Mouse (Mus musculus) neural tube, embryonic 11.5 days (tissue): ENCODE measurements around the gene AC109138.7. TPM values are rescaled to one million over a fixed set of nuclear protein-coding genes. Genes with fewer than 3 reads are reported as not detected.

Experiments used
- ATAC-seq: fragments of 200-750 bp; cut with Nextera tagmentation; 2 replicates; pipeline ENCODE4 v1.8.0; 2017; ENCODE audit warnings: moderate number of reproducible peaks, mild to moderate bottlenecking, moderate TSS enrichment, moderate library complexity; ENCODE audit not compliant: insufficient read depth, low FRiP score, low TSS enrichment
- DNase-seq: peaks from one replicate; pipeline ENCODE4 v3.0.0-alpha.2; 2015; ENCODE audit warnings: low spot score
- H3K27ac ChIP-seq: fragments of 300-500 bp; sonication (generic); 2 replicates; pipeline ENCODE4 v1.5.1; 2014; ENCODE audit warnings: low read depth, mild to moderate bottlenecking, low read length
- H3K27me3 ChIP-seq: fragments of 300-500 bp; sonication (generic); 2 replicates; pipeline ENCODE4 v1.6.1; 2014; ENCODE audit warnings: mild to moderate bottlenecking, low read length, mixed read lengths; ENCODE audit not compliant: control insufficient read depth, insufficient read depth
- H3K36me3 ChIP-seq: fragments of 300-500 bp; sonication (generic); 2 replicates; pipeline ENCODE4 v1.6.1; 2014; ENCODE audit warnings: mild to moderate bottlenecking, low read length, moderate library complexity, mixed read lengths; ENCODE audit not compliant: control insufficient read depth, insufficient read depth
- H3K4me1 ChIP-seq: fragments of 300-500 bp; sonication (generic); 2 replicates; pipeline ENCODE4 v1.6.1; 2014; ENCODE audit warnings: low read length, mixed read lengths; ENCODE audit not compliant: control insufficient read depth, insufficient read depth
- H3K4me2 ChIP-seq: fragments of 300-500 bp; sonication (generic); 2 replicates; pipeline ENCODE4 v1.6.1; 2014; ENCODE audit warnings: low read depth, mild to moderate bottlenecking, moderate library complexity
- H3K4me3 ChIP-seq: fragments of 300-500 bp; sonication (generic); 2 replicates; pipeline ENCODE4 v1.5.1; 2014; ENCODE audit warnings: low read depth, low read length
- H3K9ac ChIP-seq: fragments of 300-500 bp; sonication (generic); 2 replicates; pipeline ENCODE4 v1.6.1; 2014; ENCODE audit warnings: mild to moderate bottlenecking, low read length
- H3K9me3 ChIP-seq: fragments of 300-500 bp; sonication (generic); 2 replicates; pipeline ENCODE4 v1.6.1; 2016; ENCODE audit warnings: low read length; ENCODE audit not compliant: control insufficient read depth
- WGBS: fragments of 180-500 bp; shearing (Covaris S2); extraction: QIAGEN DNeasy Blood & Tissue Kit; methylation state at CpG from one replicate; pipeline ENCODE4 v1.1.7; 2014; 5-methylcytosine and 5-hydroxymethylcytosine counted together
- polyA plus RNA-seq: library from polyadenylated mRNA; unstranded; fragments of >200 nt; fragmentation: Nextera tagmentation; extraction: Ambion mirVana; gene quantifications from 2 replicates; pipeline ENCODE4 v1.2.1, GENCODE M21; 2014

The AC109138.7 gene
- not detected in 2 replicates for polyA plus RNA-seq

- Histone ChIP-seq H3K4me3 (peak within 1 kb of the TSS; percentile 59), H3K4me1 (peaks cover 8% of the 10 kb centered on the region), H3K36me3 (no peaks in the 10 kb centered on the region), H3K9me3 (no peaks in the 10 kb centered on the region), H3K4me2 (peak within 1 kb of the TSS; percentile 97), H3K27me3 (peaks cover 50% of the 10 kb centered on the region), H3K9ac (peak within 1 kb of the TSS; percentile 65), H3K27ac (no peak within 1 kb of the TSS)
- ATAC-seq (peak; percentile 50), DNase-seq (peak; percentile 59)
- under 1% methylated on average over 49 of the region's 49 CpGs for WGBS
Measured at GRCm38 (mm10) chr19:4214071-4214770, at the start of gene AC109138.7, which contains the start of gene Clcf1. Gene AC109138.7, plus strand, starts transcription at chr19:4214357. Gene Clcf1, plus strand, starts transcription at chr19:4214238.

- no peak overlapping the region for H3K9ac ChIP-seq
- WGBS = 79% methylated on average over 2 of the region's 2 CpGs
- H3K27me3 ChIP-seq = no peaks in the 10 kb centered on the region
- H3K36me3 ChIP-seq = no peaks in the 10 kb centered on the region
- no peaks in the 10 kb centered on the region for H3K9me3 ChIP-seq
- ATAC-seq (no peak), DNase-seq (no peak)
- H3K4me3 ChIP-seq = no peak overlapping the region
- H3K4me1 ChIP-seq = peaks cover 8% of the 10 kb centered on the region
- H3K4me2 ChIP-seq = no peak overlapping the region
- H3K27ac ChIP-seq = no peak overlapping the region
Measured at GRCm38 (mm10) chr19:4164721-4165120, 49.4 kb upstream of the AC109138.7 start.

- ATAC-seq (no peak), DNase-seq (no peak)
- Histone ChIP-seq H3K4me1 (peaks cover 13% of the 10 kb centered on the region), H3K27ac (no peak overlapping the region), H3K36me3 (no peaks in the 10 kb centered on the region), H3K4me3 (no peak overlapping the region), H3K9ac (no peak overlapping the region), H3K27me3 (no peaks in the 10 kb centered on the region), H3K4me2 (no peak overlapping the region), H3K9me3 (no peaks in the 10 kb centered on the region)
- 76% methylated on average over 9 of the region's 9 CpGs for WGBS
Measured at GRCm38 (mm10) chr19:4166678-4167476, 47.3 kb upstream of the AC109138.7 start.

GRCm38 (mm10) chr19:4169378-4169784, 44.8 kb upstream of the AC109138.7 start:
- Histone ChIP-seq H3K4me3 (peak overlapping the region; percentile 32), H3K4me2 (peak overlapping the region; percentile 60), H3K4me1 (peaks cover 5% of the 10 kb centered on the region; the same call in 1 of the 2 replicates), H3K9ac (peak overlapping the region; percentile 63), H3K27me3 (no peaks in the 10 kb centered on the region), H3K36me3 (no peaks in the 10 kb centered on the region), H3K9me3 (no peaks in the 10 kb centered on the region), H3K27ac (peak overlapping the region; percentile 76)
- ATAC-seq (peak; percentile 92), DNase-seq (peak; percentile 100)
- WGBS = 0% methylated on average over 43 of the region's 43 CpGs

GRCm38 (mm10) chr19:4169810-4170209, 44.3 kb upstream of the AC109138.7 start:
- H3K9me3 ChIP-seq = no peaks in the 10 kb centered on the region
- peak overlapping the region; percentile 32 for H3K4me3 ChIP-seq
- H3K9ac ChIP-seq = peak overlapping the region; percentile 63
- no peaks in the 10 kb centered on the region for H3K27me3 ChIP-seq
- 13% methylated on average over 26 of the region's 27 CpGs for WGBS
- H3K36me3 ChIP-seq = no peaks in the 10 kb centered on the region
- ATAC-seq (peak; percentile 61), DNase-seq (no peak)
- H3K27ac ChIP-seq = peak overlapping the region; percentile 76
- H3K4me1 ChIP-seq = peaks cover 5% of the 10 kb centered on the region; the same call in 1 of the 2 replicates
- peak overlapping the region; percentile 60 for H3K4me2 ChIP-seq

- DNase-seq = no peak
- Histone ChIP-seq H3K4me2 (no peak overlapping the region), H3K27ac (no peak overlapping the region), H3K4me1 (peaks cover 10% of the 10 kb centered on the region; the same call in 1 of the 2 replicates), H3K27me3 (no peaks in the 10 kb centered on the region), H3K4me3 (no peak overlapping the region), H3K9me3 (no peaks in the 10 kb centered on the region), H3K36me3 (no peaks in the 10 kb centered on the region), H3K9ac (no peak overlapping the region)
- no peak for ATAC-seq
- 90% methylated on average over 10 of the region's 10 CpGs for WGBS
Measured at GRCm38 (mm10) chr19:4170723-4171392, 43.3 kb upstream of the AC109138.7 start.

GRCm38 (mm10) chr19:4171393-4172290, 42.5 kb upstream of the AC109138.7 start:
- no peaks in the 10 kb centered on the region for H3K36me3 ChIP-seq
- H3K4me1 ChIP-seq = peaks cover 10% of the 10 kb centered on the region; the same call in 1 of the 2 replicates
- no peak overlapping the region for H3K4me2 ChIP-seq
- no peaks in the 10 kb centered on the region for H3K27me3 ChIP-seq
- H3K27ac ChIP-seq = no peak overlapping the region
- H3K9ac ChIP-seq = no peak overlapping the region
- H3K4me3 ChIP-seq = no peak overlapping the region
- 74% methylated on average over 13 of the region's 13 CpGs for WGBS
- H3K9me3 ChIP-seq = no peaks in the 10 kb centered on the region
- ATAC-seq = no peak
- DNase-seq = no peak

- Histone ChIP-seq H3K4me2 (no peak overlapping the region), H3K4me3 (no peak overlapping the region), H3K27ac (no peak overlapping the region), H3K27me3 (no peaks in the 10 kb centered on the region), H3K9me3 (no peaks in the 10 kb centered on the region), H3K36me3 (no peaks in the 10 kb centered on the region), H3K9ac (peak overlapping the region; percentile 22; the same call in 1 of the 2 replicates), H3K4me1 (peaks cover 10% of the 10 kb centered on the region; the same call in 1 of the 2 replicates)
- DNase-seq (no peak), ATAC-seq (no peak)
- 51% methylated on average over 11 of the region's 11 CpGs for WGBS
Measured at GRCm38 (mm10) chr19:4172925-4173324, 41.2 kb upstream of the AC109138.7 start.
